Mouse (Mus musculus) erythroblast, embryonic 14.5 days (primary cell): ENCODE measurements around the gene Rpl6. TPM values are rescaled to one million over a fixed set of nuclear protein-coding genes. Genes with fewer than 3 reads are reported as not detected.

Experiments used
- H3K27me3 ChIP-seq: 2 replicates; pipeline ENCODE4 v1.6.1; 2012; ENCODE audit warnings: inconsistent platforms; ENCODE audit not compliant: control insufficient read depth
- H3K36me3 ChIP-seq: 2 replicates; pipeline ENCODE4 v1.6.1; 2012; ENCODE audit warnings: mild to moderate bottlenecking, inconsistent platforms; ENCODE audit not compliant: control insufficient read depth
- H3K4me1 ChIP-seq: 2 replicates; pipeline ENCODE4 v1.6.1; 2012; ENCODE audit warnings: inconsistent platforms; ENCODE audit not compliant: control insufficient read depth
- H3K4me3 ChIP-seq: replicated peaks from 2 replicates; pipeline ENCODE3; 2012; ENCODE audit warnings: moderate library complexity, mild to moderate bottlenecking, inconsistent platforms
- H3K9me3 ChIP-seq: 2 replicates; pipeline ENCODE4 v1.6.1; 2012; ENCODE audit warnings: low read length, inconsistent platforms, mixed read lengths; ENCODE audit not compliant: control insufficient read depth
- GATA1 ChIP-seq: IDR thresholded peaks from 2 replicates; pipeline ENCODE4 v1.6.1; 2012; ENCODE audit warnings: low read length, inconsistent platforms, mixed read lengths
- TAL1 ChIP-seq: IDR thresholded peaks from 3 replicates; pipeline ENCODE4 v1.6.1; 2012; ENCODE audit warnings: low read length, inconsistent platforms, mixed read lengths
- polyA plus RNA-seq: library from polyadenylated mRNA; stranded (reverse); fragments of >175 nt; gene quantifications from 2 replicates; pipeline ENCODE4 v1.2.3, GENCODE M21; 2012

Gene Rpl6
- polyA plus RNA-seq, 1 experiment = 24.9 TPM

DNA sequence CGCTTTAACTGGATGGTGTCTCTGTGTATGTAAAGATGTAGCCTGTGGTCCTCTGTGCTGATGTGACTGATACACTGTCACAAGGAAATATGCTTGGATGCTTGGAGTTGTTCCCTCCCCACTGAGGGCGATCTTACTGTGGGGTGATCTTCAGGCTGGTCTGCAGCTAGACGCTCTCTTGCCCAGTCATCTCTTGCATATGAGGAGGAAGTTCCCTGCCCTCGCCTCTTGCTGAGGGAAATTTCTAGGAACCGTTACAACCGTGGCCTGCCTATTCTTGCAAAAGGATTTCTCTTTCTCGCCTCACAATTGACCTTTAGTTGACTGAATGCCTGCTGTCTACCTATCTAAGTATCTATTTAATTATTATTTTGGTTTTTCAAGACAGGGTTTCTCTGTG lies 50.7 kb downstream of the Rpl6 start:
- peaks cover 62% of the 10 kb centered on the region for H3K4me1 ChIP-seq
- no peaks in the 10 kb centered on the region for H3K9me3 ChIP-seq
- H3K36me3 ChIP-seq = peaks cover 97% of the 10 kb centered on the region
- TF ChIP-seq GATA1 = no peak
- no peak for TF ChIP-seq TAL1
- no peaks in the 10 kb centered on the region for H3K27me3 ChIP-seq
- no peak overlapping the region for H3K4me3 ChIP-seq

Other genes starting within 250 kb of the Rpl6 start
- gene Rph3a, start 194.4 kb upstream of the Rpl6 start, polyA plus RNA-seq = not detected in 2 replicates
- gene Ptpn11, start 13.1 kb upstream of the Rpl6 start, polyA plus RNA-seq = 1.5 and 2.0 TPM in 2 replicates
- gene Hectd4, start 15.7 kb downstream of the Rpl6 start, polyA plus RNA-seq = 10.6 and 12.1 TPM in 2 replicates
- gene Trafd1, start 181.2 kb downstream of the Rpl6 start, polyA plus RNA-seq = 1.8 and 2.1 TPM in 2 replicates
- gene Naa25, start 193.5 kb downstream of the Rpl6 start, polyA plus RNA-seq = 0.10 and 0.11 TPM in 2 replicates
- gene Tmem116, start 247.4 kb downstream of the Rpl6 start, polyA plus RNA-seq = 0.14 TPM in 1 of 2 replicates, not detected in the other
- 14.1 and 15.8 TPM in 2 replicates for gene Erp29, start 248.0 kb downstream of the Rpl6 start, polyA plus RNA-seq